Mouse (Mus musculus): ENCODE data around the gene Ulk2. TPM values are rescaled to one million over a fixed set of nuclear protein-coding genes. Genes with fewer than 3 reads are reported as not detected.
"Not testable (repeated sequence)": the region's sequence is repeated elsewhere in the genome, so short reads cannot be mapped to it uniquely, and the experiment has no call there.

Gene Ulk2
- total and polyA plus RNA-seq, 3 experiments, result 47.1 to 65.4 (median 53.7) TPM

- intact Hi-C loops (cut with DNase I); H3K79me2 ChIP-seq (replicated peaks; ENCODE audit: control insufficient read depth, insufficient read depth, low read length); H3K4me1 ChIP-seq (ENCODE audit: control insufficient read depth, insufficient read depth, low read length); H3K9ac ChIP-seq (ENCODE audit: low read depth, low read length); H3K36me3 ChIP-seq (ENCODE audit: control insufficient read depth, insufficient read depth, low read length); DNase-seq; H3K27ac ChIP-seq; H3K27me3 ChIP-seq (ENCODE audit: control insufficient read depth, insufficient read depth, low read length); H3K4me3 ChIP-seq: not testable (repeated sequence)
- TF ChIP-seq CTCF (IDR thresholded peaks at IDR 0.05), result peak; percentile 38
- WGBS, result 77% methylated on average over 3 of the region's 3 CpGs
These were observed 14.2 kb downstream of the Ulk2 start for GRCm38 (mm10) chr11:61840663-61841062.

- intact Hi-C loops (cut with DNase I), result no loop called here
These were observed 14.9 kb downstream of the Ulk2 start for GRCm38 (mm10) chr11:61839940-61840339.

GRCm38 (mm10) chr11:61839182-61839581, 15.7 kb downstream of the Ulk2 start:
- intact Hi-C loops (cut with DNase I), result no loop called here
- H3K27me3 ChIP-seq (ENCODE audit: control insufficient read depth, insufficient read depth, low read length), result no peaks in the 10 kb centered on the region
- no peak for DNase-seq
- H3K4me1 ChIP-seq (ENCODE audit: control insufficient read depth, insufficient read depth, low read length), result no peaks in the 10 kb centered on the region
- TF ChIP-seq POLR2A (IDR thresholded peaks at IDR 0.05; ENCODE audit: insufficient read depth, low read depth, low read length) (no peak), EP300 (IDR thresholded peaks at IDR 0.05; ENCODE audit: insufficient read depth, low read depth, low read length) (no peak), CTCF (IDR thresholded peaks at IDR 0.05) (no peak)
- H3K36me3 ChIP-seq (ENCODE audit: control insufficient read depth, insufficient read depth, low read length), result peaks cover 2% of the 10 kb centered on the region
- H3K4me3 ChIP-seq, result no peak overlapping the region
- no peak overlapping the region for H3K9ac ChIP-seq (ENCODE audit: low read depth, low read length)
- H3K27ac ChIP-seq, result no peak overlapping the region
- 89% methylated on average over 1 of the region's 1 CpGs for WGBS
- no peaks in the 10 kb centered on the region for H3K79me2 ChIP-seq (replicated peaks; ENCODE audit: control insufficient read depth, insufficient read depth, low read length)

More at GRCm38 (mm10) chr11:61839940-61840339, 14.9 kb downstream of the Ulk2 start:
- TF ChIP-seq POLR2A (IDR thresholded peaks at IDR 0.05; ENCODE audit: insufficient read depth, low read depth, low read length) (no peak), CTCF (IDR thresholded peaks at IDR 0.05) (no peak), EP300 (IDR thresholded peaks at IDR 0.05; ENCODE audit: insufficient read depth, low read depth, low read length) (no peak)
- H3K9ac ChIP-seq (ENCODE audit: low read depth, low read length), result no peak overlapping the region
- no peaks in the 10 kb centered on the region for H3K4me1 ChIP-seq (ENCODE audit: control insufficient read depth, insufficient read depth, low read length)
- no peaks in the 10 kb centered on the region for H3K79me2 ChIP-seq (replicated peaks; ENCODE audit: control insufficient read depth, insufficient read depth, low read length)
- no peaks in the 10 kb centered on the region for H3K27me3 ChIP-seq (ENCODE audit: control insufficient read depth, insufficient read depth, low read length)
- DNase-seq, result no peak
- peaks cover 4% of the 10 kb centered on the region for H3K36me3 ChIP-seq (ENCODE audit: control insufficient read depth, insufficient read depth, low read length)
- no peak overlapping the region for H3K4me3 ChIP-seq
- no peak overlapping the region for H3K27ac ChIP-seq

GRCm38 (mm10) chr11:61809793-61810192, 45.1 kb downstream of the Ulk2 start:
- TF ChIP-seq POLR2A (IDR thresholded peaks at IDR 0.05; ENCODE audit: insufficient read depth, low read depth, low read length) (no peak), EP300 (IDR thresholded peaks at IDR 0.05; ENCODE audit: insufficient read depth, low read depth, low read length) (no peak), CTCF (IDR thresholded peaks at IDR 0.05) (no peak)
- WGBS, result 71% methylated on average over 4 of the region's 4 CpGs
- no peaks in the 10 kb centered on the region for H3K27me3 ChIP-seq (ENCODE audit: control insufficient read depth, insufficient read depth, low read length)
- DNase-seq, result no peak
- H3K27ac ChIP-seq, result no peak overlapping the region
- intact Hi-C loops (cut with DNase I), result no loop called here
- no peaks in the 10 kb centered on the region for H3K4me1 ChIP-seq (ENCODE audit: control insufficient read depth, insufficient read depth, low read length)
- no peaks in the 10 kb centered on the region for H3K79me2 ChIP-seq (replicated peaks; ENCODE audit: control insufficient read depth, insufficient read depth, low read length)
- no peak overlapping the region for H3K9ac ChIP-seq (ENCODE audit: low read depth, low read length)
- no peak overlapping the region for H3K4me3 ChIP-seq
- H3K36me3 ChIP-seq (ENCODE audit: control insufficient read depth, insufficient read depth, low read length), result peaks cover 4% of the 10 kb centered on the region

GRCm38 (mm10) chr11:61808551-61809117, 46.2 kb downstream of the Ulk2 start:
- Histone ChIP-seq H3K79me2 (replicated peaks; ENCODE audit: control insufficient read depth, insufficient read depth, low read length) (no peaks in the 10 kb centered on the region), H3K4me3 (no peak overlapping the region), H3K27ac (no peak overlapping the region), H3K36me3 (ENCODE audit: control insufficient read depth, insufficient read depth, low read length) (peaks cover 4% of the 10 kb centered on the region), H3K4me1 (ENCODE audit: control insufficient read depth, insufficient read depth, low read length) (no peaks in the 10 kb centered on the region), H3K27me3 (ENCODE audit: control insufficient read depth, insufficient read depth, low read length) (no peaks in the 10 kb centered on the region), H3K9ac (ENCODE audit: low read depth, low read length) (no peak overlapping the region)
- 90% methylated on average over 2 of the region's 2 CpGs for WGBS
- TF ChIP-seq POLR2A (IDR thresholded peaks at IDR 0.05; ENCODE audit: insufficient read depth, low read depth, low read length) (no peak), CTCF (IDR thresholded peaks at IDR 0.05) (no peak), EP300 (IDR thresholded peaks at IDR 0.05; ENCODE audit: insufficient read depth, low read depth, low read length) (no peak)
- DNase-seq, result no peak
- intact Hi-C loops (cut with DNase I), result no loop called here

GRCm38 (mm10) chr11:61793441-61793840, 61.4 kb downstream of the Ulk2 start:
- intact Hi-C loops (cut with DNase I), result no loop called here
- no peaks in the 10 kb centered on the region for H3K27me3 ChIP-seq (ENCODE audit: control insufficient read depth, insufficient read depth, low read length)
- no peak overlapping the region for H3K4me3 ChIP-seq
- no peak overlapping the region for H3K27ac ChIP-seq
- DNase-seq, result peak in 1 of 2 experiments; percentile 13
- WGBS, result 70% methylated on average over 1 of the region's 1 CpGs
- H3K36me3 ChIP-seq (ENCODE audit: control insufficient read depth, insufficient read depth, low read length), result peaks cover 2% of the 10 kb centered on the region; the same call in 1 of the 2 replicates
- no peak for TF ChIP-seq POLR2A (IDR thresholded peaks at IDR 0.05; ENCODE audit: insufficient read depth, low read depth, low read length)
- no peak for TF ChIP-seq EP300 (IDR thresholded peaks at IDR 0.05; ENCODE audit: insufficient read depth, low read depth, low read length)
- no peak for TF ChIP-seq CTCF (IDR thresholded peaks at IDR 0.05)
- no peaks in the 10 kb centered on the region; the same call in 1 of the 2 replicates for H3K4me1 ChIP-seq (ENCODE audit: control insufficient read depth, insufficient read depth, low read length)
- H3K9ac ChIP-seq (ENCODE audit: low read depth, low read length), result no peak overlapping the region
- H3K79me2 ChIP-seq (replicated peaks; ENCODE audit: control insufficient read depth, insufficient read depth, low read length), result no peaks in the 10 kb centered on the region
